Mouse (Mus musculus): Measurements from ENCODE around the gene Cic. TPM values are rescaled to one million over a fixed set of nuclear protein-coding genes. Genes with fewer than 3 reads are reported as not detected.

The Cic gene
- polyA plus RNA-seq, 1 experiment: 290 TPM

DNA sequence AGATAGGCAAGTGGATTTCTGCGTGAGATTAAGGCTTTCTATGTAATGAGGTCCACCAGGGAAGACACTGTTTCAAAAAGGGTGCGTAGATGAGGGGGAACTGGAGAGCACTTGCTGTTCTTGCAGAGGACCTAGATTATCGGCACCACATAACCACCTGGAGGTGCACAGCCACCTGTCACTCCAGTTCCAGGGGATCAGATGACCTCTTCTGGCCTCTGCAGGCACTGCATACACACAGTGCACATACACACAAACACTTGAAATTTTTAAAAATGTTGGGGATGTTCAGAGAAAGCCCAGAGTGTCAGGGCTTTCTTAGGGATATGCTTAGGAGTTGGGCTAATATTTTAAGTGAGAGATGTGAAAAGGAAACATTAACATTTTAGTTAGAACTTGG, 22.4 kb downstream of the Cic start:
- peaks cover 99% of the 10 kb centered on the region for H3K36me3 ChIP-seq (replicated peaks; ENCODE audit: low read length)
- peaks cover 8% of the 10 kb centered on the region; the same call in 1 of the 2 replicates for H3K9me3 ChIP-seq
- H3K4me3 ChIP-seq (replicated peaks): no peak overlapping the region
- no peaks in the 10 kb centered on the region for H3K27me3 ChIP-seq (replicated peaks)
- no peak for TF ChIP-seq FLI1 (IDR thresholded peaks at IDR 0.05; ENCODE audit: low read length)
- TF ChIP-seq GATA1 (IDR thresholded peaks at IDR 0.05; ENCODE audit: borderline replicate concordance, low read length): no peak
- H3K4me1 ChIP-seq: peaks cover 59% of the 10 kb centered on the region

DNA sequence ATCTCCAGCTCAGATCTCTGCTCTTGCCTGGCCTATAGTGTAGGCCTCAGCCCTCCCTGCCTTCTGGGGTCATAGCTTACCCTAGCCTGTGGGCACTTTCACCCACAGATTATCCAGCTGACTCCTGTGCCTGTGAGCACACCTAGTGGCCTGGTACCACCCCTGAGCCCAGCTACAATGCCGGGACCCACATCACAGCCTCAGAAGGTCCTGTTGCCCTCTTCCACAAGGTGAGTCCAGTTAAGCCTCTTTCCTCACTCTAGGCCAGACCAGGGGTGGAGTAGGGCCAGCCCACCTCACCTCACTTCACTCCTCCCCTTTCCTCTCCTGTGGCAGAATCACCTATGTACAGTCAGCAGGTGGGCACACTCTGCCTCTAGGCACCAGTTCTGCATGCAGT, 23.0 kb downstream of the Cic start:
- Histone ChIP-seq H3K36me3 (replicated peaks; ENCODE audit: low read length) (peaks cover 98% of the 10 kb centered on the region), H3K4me3 (replicated peaks) (no peak overlapping the region)
- TF ChIP-seq GATA1 (IDR thresholded peaks at IDR 0.05; ENCODE audit: borderline replicate concordance, low read length) (no peak), FLI1 (IDR thresholded peaks at IDR 0.05; ENCODE audit: low read length) (no peak)

DNA sequence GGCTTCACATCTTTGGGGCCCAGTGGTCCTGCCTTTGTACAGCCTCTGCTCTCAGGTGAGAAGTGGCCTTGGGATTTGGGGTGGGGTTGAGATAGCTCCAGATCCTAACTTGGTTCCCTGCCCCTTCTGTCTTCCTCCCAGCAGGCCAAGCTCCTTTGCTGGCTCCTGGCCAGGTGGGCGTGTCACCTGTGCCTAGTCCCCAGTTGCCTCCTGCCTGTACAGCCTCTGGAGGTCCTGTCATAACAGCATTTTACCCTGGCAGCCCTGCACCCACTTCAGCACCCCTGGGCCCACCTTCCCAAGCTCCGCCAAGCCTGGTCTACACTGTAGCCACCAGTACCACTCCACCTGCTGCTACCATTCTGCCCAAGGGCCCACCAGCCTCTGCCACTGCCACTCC, 23.4 kb downstream of the Cic start:
- TF ChIP-seq GATA1 (IDR thresholded peaks at IDR 0.05; ENCODE audit: borderline replicate concordance, low read length) (no peak), FLI1 (IDR thresholded peaks at IDR 0.05; ENCODE audit: low read length) (no peak)
- peaks cover 49% of the 10 kb centered on the region for H3K4me1 ChIP-seq
- H3K36me3 ChIP-seq (replicated peaks; ENCODE audit: low read length): peaks cover 93% of the 10 kb centered on the region
- peaks cover 1% of the 10 kb centered on the region for H3K27me3 ChIP-seq (replicated peaks)
- no peak overlapping the region for H3K4me3 ChIP-seq (replicated peaks)
- H3K9me3 ChIP-seq: peaks cover 8% of the 10 kb centered on the region; the same call in 1 of the 2 replicates

More for the DNA sequence above, 23.0 kb downstream of the Cic start:
- Histone ChIP-seq H3K4me1 (peaks cover 54% of the 10 kb centered on the region), H3K27me3 (replicated peaks) (no peaks in the 10 kb centered on the region), H3K9me3 (peaks cover 8% of the 10 kb centered on the region; the same call in 1 of the 2 replicates)

DNA sequence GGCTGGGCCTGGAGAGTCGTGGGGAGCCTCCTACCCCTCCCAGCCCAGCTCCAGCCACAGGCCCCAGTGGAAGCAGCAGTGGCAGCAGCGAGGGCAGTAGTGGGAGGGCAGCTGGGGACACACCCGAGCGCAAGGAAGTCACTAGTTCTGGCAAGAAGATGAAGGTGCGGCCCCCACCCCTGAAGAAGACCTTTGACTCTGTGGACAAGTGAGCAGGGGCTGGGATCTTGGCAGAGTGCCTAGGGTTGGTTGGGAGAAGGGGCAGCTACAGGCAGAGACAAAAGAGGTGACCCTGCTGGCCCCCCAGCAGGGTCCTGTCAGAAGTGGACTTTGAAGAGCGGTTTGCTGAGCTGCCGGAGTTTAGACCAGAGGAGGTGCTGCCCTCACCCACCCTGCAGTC, 24.6 kb downstream of the Cic start:
- H3K36me3 ChIP-seq (replicated peaks; ENCODE audit: low read length): peaks cover 81% of the 10 kb centered on the region
- peaks cover 8% of the 10 kb centered on the region; the same call in 1 of the 2 replicates for H3K9me3 ChIP-seq
- TF ChIP-seq GATA1 (IDR thresholded peaks at IDR 0.05; ENCODE audit: borderline replicate concordance, low read length) (no peak), FLI1 (IDR thresholded peaks at IDR 0.05; ENCODE audit: low read length) (no peak)
- H3K27me3 ChIP-seq (replicated peaks): peaks cover 9% of the 10 kb centered on the region
- H3K4me3 ChIP-seq (replicated peaks): no peak overlapping the region
- peaks cover 50% of the 10 kb centered on the region for H3K4me1 ChIP-seq

DNA sequence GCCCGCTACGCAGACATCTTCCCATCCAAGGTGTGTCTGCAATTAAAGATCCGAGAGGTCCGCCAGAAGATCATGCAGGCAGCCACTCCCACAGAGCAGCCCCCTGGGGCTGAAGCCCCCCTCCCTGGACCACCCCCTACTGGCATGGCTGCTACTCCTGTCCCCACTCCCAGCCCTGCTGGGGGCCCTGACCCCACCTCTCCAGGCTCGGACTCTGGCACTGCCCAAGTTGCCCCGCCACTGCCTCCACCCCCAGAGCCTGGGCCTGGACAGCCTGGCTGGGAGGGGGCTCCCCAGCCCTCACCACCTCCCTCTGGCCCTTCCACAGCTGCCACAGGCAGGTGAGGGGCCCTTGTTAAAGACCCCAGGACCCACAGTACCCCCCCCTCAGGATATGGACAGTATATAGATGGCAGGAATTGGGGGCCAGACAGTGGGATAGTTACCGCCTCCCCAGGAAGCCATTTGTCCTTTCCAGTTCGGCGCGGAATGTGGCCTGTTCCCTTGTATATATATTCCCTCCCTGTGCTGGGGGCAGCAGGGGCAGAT, 25.8 kb downstream of the Cic start:
- no peak for TF ChIP-seq GATA1 (IDR thresholded peaks at IDR 0.05; ENCODE audit: borderline replicate concordance, low read length)
- TF ChIP-seq FLI1 (IDR thresholded peaks at IDR 0.05; ENCODE audit: low read length): no peak

DNA sequence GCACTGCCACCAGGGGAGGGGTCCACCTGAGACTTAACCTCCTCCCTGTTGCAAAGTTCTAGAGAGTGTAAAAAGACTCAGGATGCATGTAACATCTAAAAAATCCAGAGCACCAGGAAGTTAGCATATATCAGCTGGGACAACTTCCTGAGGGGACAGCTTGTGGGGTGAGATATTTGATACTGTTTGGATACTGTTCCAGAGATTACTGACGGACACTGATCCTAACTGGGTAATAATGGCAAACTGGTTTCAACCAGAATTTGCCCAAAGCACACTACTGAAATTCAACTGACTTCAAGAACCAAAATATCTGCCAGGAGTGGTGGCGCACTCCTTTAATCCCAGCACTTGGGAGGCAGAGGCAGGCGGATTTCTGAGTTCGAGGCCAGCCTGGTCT, 27.0 kb downstream of the Cic start:
- TF ChIP-seq FLI1 (IDR thresholded peaks at IDR 0.05; ENCODE audit: low read length) (no peak), GATA1 (IDR thresholded peaks at IDR 0.05; ENCODE audit: borderline replicate concordance, low read length) (no peak)
- Histone ChIP-seq H3K4me1 (peaks cover 58% of the 10 kb centered on the region), H3K27me3 (replicated peaks) (peaks cover 15% of the 10 kb centered on the region), H3K36me3 (replicated peaks; ENCODE audit: low read length) (peaks cover 57% of the 10 kb centered on the region), H3K9me3 (no peaks in the 10 kb centered on the region), H3K4me3 (replicated peaks) (no peak overlapping the region)

More for the DNA sequence above, 25.8 kb downstream of the Cic start:
- peaks cover 70% of the 10 kb centered on the region for H3K36me3 ChIP-seq (replicated peaks; ENCODE audit: low read length)
- peaks cover 15% of the 10 kb centered on the region for H3K27me3 ChIP-seq (replicated peaks)
- H3K4me3 ChIP-seq (replicated peaks): no peak overlapping the region
- H3K9me3 ChIP-seq: peaks cover 8% of the 10 kb centered on the region; the same call in 1 of the 2 replicates
- H3K4me1 ChIP-seq: peaks cover 58% of the 10 kb centered on the region

DNA sequence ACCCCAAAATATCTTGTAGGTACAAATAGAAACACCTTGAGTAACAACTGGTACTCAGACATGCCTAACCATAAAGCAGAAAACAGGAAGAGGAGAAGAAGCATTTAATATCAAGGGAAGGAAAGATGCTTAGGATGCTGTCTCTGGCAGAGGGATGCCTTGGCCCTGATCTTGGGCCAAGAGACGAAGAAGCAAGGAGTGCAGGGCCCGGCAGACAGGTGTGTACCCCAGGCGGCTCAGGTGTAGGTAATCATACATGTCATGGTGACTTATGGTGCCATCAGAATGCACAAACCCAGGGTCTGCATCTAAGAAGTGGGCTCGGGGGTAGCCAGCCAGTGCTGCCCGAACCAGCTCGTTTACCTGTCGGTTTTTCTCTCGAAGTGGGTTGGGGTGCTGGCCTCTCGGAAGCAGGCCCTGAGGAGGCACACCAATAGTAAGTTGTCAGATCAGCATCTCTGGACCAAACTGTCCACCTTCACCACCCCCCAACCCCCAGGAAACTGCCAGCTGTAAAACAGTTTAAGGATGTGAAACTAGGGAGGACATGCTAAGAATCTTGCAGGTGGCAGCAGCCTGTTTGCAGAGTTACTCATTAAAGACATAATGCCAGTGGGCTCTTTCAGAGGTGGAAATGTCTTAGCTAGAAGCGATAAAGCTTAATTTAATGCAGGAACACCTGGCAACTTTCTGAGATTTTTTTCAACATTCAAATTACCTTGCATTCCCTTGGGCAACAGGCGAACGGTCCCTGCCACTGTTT, 27.6 kb downstream of the Cic start:
- TF ChIP-seq GATA1 (IDR thresholded peaks at IDR 0.05; ENCODE audit: borderline replicate concordance, low read length) (no peak), FLI1 (IDR thresholded peaks at IDR 0.05; ENCODE audit: low read length) (no peak)
- Histone ChIP-seq H3K4me1 (peaks cover 58% of the 10 kb centered on the region), H3K4me3 (replicated peaks) (no peak overlapping the region), H3K27me3 (replicated peaks) (peaks cover 15% of the 10 kb centered on the region), H3K36me3 (replicated peaks; ENCODE audit: low read length) (peaks cover 51% of the 10 kb centered on the region), H3K9me3 (no peaks in the 10 kb centered on the region)

DNA sequence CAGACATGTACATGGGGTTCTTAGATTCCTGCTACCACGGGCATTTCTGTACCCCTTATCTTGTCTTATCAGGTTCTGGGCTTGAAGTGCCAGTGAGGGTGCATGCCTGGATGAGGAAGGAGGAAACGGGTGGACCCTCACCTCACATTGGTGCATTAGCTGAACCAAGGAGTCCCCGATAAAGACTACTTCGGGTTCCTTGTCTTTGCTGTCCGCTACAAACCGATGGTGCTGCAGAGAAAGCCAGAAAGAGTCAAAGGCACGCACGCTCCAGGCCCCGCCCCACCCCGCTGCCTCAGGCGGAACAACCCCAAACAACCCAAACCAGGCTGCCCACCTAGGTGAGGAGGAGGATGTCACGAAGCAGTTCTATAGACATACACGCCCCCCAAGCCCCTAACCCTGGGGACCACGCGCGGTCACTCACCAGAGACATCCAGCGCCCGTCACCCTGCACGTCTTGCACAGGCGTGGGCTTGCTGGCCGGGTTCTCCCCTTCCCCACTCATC, 29.5 kb downstream of the Cic start:
- TF ChIP-seq GATA1 (IDR thresholded peaks at IDR 0.05; ENCODE audit: borderline replicate concordance, low read length): no peak
- no peak for TF ChIP-seq FLI1 (IDR thresholded peaks at IDR 0.05; ENCODE audit: low read length)
- Histone ChIP-seq H3K36me3 (replicated peaks; ENCODE audit: low read length) (peaks cover 32% of the 10 kb centered on the region), H3K4me1 (peaks cover 48% of the 10 kb centered on the region), H3K4me3 (replicated peaks) (peak overlapping the region; percentile 94), H3K9me3 (no peaks in the 10 kb centered on the region), H3K27me3 (replicated peaks) (peaks cover 20% of the 10 kb centered on the region)

DNA sequence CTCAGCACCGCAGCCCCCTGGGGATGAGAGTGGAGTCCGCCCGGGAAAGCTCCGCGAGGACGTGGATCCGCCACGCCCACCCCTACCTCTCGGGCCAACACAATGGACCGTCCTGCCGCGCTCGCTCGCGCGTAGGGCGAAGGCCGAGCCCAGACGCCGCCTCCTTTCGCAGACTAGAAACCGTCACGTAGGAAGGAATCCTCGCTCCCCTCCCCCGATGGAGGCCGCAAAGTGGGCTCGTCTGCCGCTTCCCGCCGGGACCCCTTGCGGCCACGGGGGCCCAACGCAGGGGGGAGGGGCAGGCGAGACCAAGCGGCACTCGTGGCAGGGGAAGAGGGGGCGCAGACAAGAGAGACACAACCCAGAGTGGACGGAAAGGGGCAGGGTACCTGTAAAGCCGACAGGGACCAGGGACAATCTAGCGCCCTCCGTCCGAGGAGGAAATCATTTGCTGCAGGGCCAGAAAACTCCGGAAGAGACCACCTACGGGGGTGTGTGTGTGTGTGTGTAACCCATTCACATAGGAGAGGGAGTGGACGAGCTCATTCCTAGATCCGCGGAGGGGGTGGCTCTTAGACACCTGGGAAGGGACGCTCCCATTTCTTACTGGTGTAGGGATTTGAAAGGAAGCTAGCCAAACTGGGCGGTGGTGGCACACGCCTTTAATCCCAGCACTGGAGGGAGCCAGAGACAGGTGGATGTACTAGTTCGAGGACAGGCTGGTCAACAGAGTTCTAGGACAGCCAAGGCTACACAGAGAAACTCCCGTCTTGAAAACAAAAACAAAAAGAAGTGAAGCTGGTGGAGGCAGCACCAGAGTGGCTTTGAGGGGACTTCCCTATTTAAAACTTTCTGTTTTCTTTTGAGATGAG, 30.2 kb downstream of the Cic start, which contains the start of gene Pafah1b3:
Gene Pafah1b3 (minus strand): TSS at position 533 of the 872 bp plus-strand sequence.
- Histone ChIP-seq H3K27me3 (replicated peaks) (peaks cover 22% of the 10 kb centered on the region), H3K4me1 (peaks cover 42% of the 10 kb centered on the region), H3K36me3 (replicated peaks; ENCODE audit: low read length) (peaks cover 25% of the 10 kb centered on the region), H3K9me3 (no peaks in the 10 kb centered on the region), H3K4me3 (replicated peaks) (peak within 1 kb of the TSS; percentile 94)
- no peak for TF ChIP-seq GATA1 (IDR thresholded peaks at IDR 0.05; ENCODE audit: borderline replicate concordance, low read length)
- no peak for TF ChIP-seq FLI1 (IDR thresholded peaks at IDR 0.05; ENCODE audit: low read length)
